Mouse (Mus musculus): ENCODE results near the gene Smg1. TPM values are rescaled to one million over a fixed set of nuclear protein-coding genes. Genes with fewer than 3 reads are reported as not detected.

The Smg1 gene
- polyA plus RNA-seq, 1 experiment from 2014 or later = 19.1 TPM

GRCm38 (mm10) chr7:118115877-118116568 is 127.4 kb downstream of the Smg1 start, which contains the start of gene Rps15a:
Gene Rps15a (minus strand): TSS chr7:118116188.
- Histone ChIP-seq H3K4me2 (peak within 1 kb of the TSS; percentile 97), H3K4me1 (peaks cover 49% of the 10 kb centered on the region), H3K36me3 (ENCODE audit: poor library complexity, severe bottlenecking) (peaks cover 70% of the 10 kb centered on the region), H3K9ac (peak within 1 kb of the TSS; percentile 99), H3K4me3 (peak within 1 kb of the TSS; percentile 96), H3K27me3 (no peaks in the 10 kb centered on the region), H3K9me3 (replicated peaks) (no peaks in the 10 kb centered on the region), H3K27ac (peak within 1 kb of the TSS; percentile 87)
- ATAC-seq = peak; percentile 84
- WGBS = under 1% methylated on average over 40 of the region's 40 CpGs

DNA sequence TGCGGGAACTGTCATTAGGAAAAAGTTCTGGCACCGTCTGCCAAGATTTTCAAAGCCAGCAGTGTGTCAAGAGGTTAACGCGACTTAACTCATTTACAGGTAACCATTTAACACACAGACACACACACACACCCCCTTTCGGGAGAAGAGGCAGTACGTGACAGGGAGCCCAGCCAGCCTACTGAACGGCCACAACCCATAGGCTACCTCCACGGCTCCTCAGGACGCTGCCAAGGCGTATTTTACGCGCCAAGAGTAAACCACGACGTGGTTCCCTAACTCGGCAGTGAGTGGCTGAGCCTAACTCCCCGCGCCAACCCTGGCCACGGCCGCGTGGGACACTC is 128.0 kb downstream of the Smg1 start:
- Histone ChIP-seq H3K4me3 (peak overlapping the region; percentile 96), H3K36me3 (ENCODE audit: poor library complexity, severe bottlenecking) (peaks cover 70% of the 10 kb centered on the region), H3K27me3 (no peaks in the 10 kb centered on the region), H3K4me2 (peak overlapping the region; percentile 97), H3K9me3 (replicated peaks) (no peaks in the 10 kb centered on the region), H3K9ac (peak overlapping the region; percentile 99), H3K27ac (peak overlapping the region; percentile 87), H3K4me1 (peaks cover 54% of the 10 kb centered on the region)
- 0% methylated on average over 20 of the region's 20 CpGs for WGBS
- ATAC-seq = peak; percentile 61; the same call in 1 of the 2 replicates

- Histone ChIP-seq H3K27ac (no peak overlapping the region), H3K9ac (peak overlapping the region; percentile 99), H3K4me1 (peaks cover 59% of the 10 kb centered on the region), H3K36me3 (ENCODE audit: poor library complexity, severe bottlenecking) (peaks cover 70% of the 10 kb centered on the region), H3K9me3 (replicated peaks) (no peaks in the 10 kb centered on the region), H3K27me3 (no peaks in the 10 kb centered on the region), H3K4me3 (peak overlapping the region; percentile 96), H3K4me2 (peak overlapping the region; percentile 97)
- no peak for ATAC-seq
- 77% methylated on average over 5 of the region's 5 CpGs for WGBS
These were observed 129.8 kb downstream of the Smg1 start for GRCm38 (mm10) chr7:118113541-118114297.

DNA sequence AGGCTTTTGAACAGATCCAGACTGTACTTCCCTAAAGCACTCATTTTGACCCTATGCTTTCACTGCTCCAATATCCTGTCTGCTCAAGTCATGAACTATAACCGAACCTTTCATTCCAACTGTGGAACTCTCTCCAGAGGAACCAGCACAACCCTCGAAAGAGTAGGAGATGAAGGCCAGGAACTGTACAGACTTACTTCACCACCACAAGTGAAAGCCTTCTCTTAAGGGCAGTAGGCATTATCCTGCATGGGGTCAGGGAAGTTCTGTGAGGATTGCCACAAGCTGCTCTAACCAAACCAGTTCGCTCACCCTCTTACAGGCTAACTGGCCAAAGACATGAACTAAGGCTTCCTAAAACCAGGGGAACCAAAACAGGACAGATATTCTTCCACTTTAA is 132.3 kb downstream of the Smg1 start:
- H3K27ac ChIP-seq = no peak overlapping the region
- no peaks in the 10 kb centered on the region for H3K9me3 ChIP-seq (replicated peaks)
- 84% methylated on average over 3 of the region's 3 CpGs for WGBS
- H3K36me3 ChIP-seq (ENCODE audit: poor library complexity, severe bottlenecking) = peaks cover 84% of the 10 kb centered on the region
- peak overlapping the region; percentile 97 for H3K4me2 ChIP-seq
- 0 out of 2 replicates have a peak overlapping the region, but pooled peaks have one; percentile 18 for H3K9ac ChIP-seq
- ATAC-seq = no peak
- no peaks in the 10 kb centered on the region for H3K27me3 ChIP-seq
- H3K4me1 ChIP-seq = peaks cover 53% of the 10 kb centered on the region
- peak overlapping the region; percentile 7; the same call in 1 of the 2 replicates for H3K4me3 ChIP-seq

GRCm38 (mm10) chr7:118107671-118108070 is 135.8 kb downstream of the Smg1 start:
- H3K9me3 ChIP-seq (replicated peaks) = no peaks in the 10 kb centered on the region
- peaks cover 26% of the 10 kb centered on the region for H3K4me1 ChIP-seq
- no peak overlapping the region for H3K4me3 ChIP-seq
- H3K27me3 ChIP-seq = no peaks in the 10 kb centered on the region
- no peak overlapping the region for H3K4me2 ChIP-seq
- H3K27ac ChIP-seq = no peak overlapping the region
- no peak overlapping the region for H3K9ac ChIP-seq
- H3K36me3 ChIP-seq (ENCODE audit: poor library complexity, severe bottlenecking) = peaks cover 82% of the 10 kb centered on the region
- 78% methylated on average over 1 of the region's 1 CpGs for WGBS
- no peak for ATAC-seq

- Histone ChIP-seq H3K9me3 (replicated peaks) (no peaks in the 10 kb centered on the region), H3K4me3 (no peak overlapping the region), H3K9ac (no peak overlapping the region), H3K27me3 (no peaks in the 10 kb centered on the region), H3K27ac (no peak overlapping the region), H3K36me3 (ENCODE audit: poor library complexity, severe bottlenecking) (peaks cover 51% of the 10 kb centered on the region), H3K4me2 (no peak overlapping the region), H3K4me1 (no peaks in the 10 kb centered on the region)
- WGBS = 80% methylated on average over 5 of the region's 5 CpGs
- ATAC-seq = no peak
These were observed 138.9 kb downstream of the Smg1 start for GRCm38 (mm10) chr7:118104458-118105052.

DNA sequence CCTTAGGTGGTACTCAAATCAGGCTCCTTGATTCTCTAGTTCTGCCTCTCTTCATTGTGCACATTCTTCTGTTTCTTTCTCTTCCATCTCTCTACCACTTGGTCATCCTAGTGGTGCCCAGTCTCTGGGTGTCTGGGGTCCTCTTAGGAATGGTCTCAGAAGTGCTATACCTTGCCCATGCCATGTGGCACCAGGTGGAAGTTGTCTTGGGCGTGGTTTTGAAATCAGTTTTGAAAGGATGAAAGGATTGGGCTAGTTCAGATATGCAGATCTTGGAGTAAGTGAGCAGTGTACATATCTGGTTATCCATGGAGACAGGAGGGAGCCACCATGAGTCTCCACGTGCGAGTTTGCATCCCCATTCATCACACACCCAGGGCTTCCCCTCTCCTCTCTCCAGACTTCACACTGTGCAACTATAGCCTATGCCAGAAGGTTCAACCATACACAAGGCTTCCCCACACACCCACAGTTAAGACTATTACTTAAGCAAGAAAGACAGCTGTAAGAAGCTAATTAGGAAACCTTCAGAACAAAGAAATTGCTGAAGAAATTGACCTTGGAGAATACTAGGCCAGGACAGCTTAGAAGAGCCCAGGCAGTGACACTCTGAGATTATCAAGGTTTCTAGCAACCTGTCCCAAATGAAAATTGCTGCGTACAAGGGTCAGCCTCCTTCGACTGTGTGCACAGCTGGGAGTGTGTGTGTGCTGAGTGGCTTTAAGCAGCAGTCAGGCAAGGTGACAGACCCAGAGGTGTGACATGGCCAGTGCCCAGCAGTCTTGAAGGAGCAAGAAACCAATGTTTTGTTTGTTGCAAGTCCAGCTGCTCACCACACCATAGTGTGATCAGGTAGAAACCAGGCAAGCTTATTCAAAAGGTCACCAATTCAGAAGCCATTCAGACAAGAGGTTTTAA is 139.7 kb downstream of the Smg1 start:
- Histone ChIP-seq H3K27ac (0 out of 2 replicates have a peak overlapping the region, but pooled peaks have one; percentile 15), H3K4me2 (no peak overlapping the region), H3K4me3 (no peak overlapping the region), H3K36me3 (ENCODE audit: poor library complexity, severe bottlenecking) (peaks cover 43% of the 10 kb centered on the region), H3K4me1 (no peaks in the 10 kb centered on the region), H3K9me3 (replicated peaks) (no peaks in the 10 kb centered on the region), H3K9ac (no peak overlapping the region), H3K27me3 (no peaks in the 10 kb centered on the region)
- 0 out of 2 replicates have a peak, but pooled peaks have one; percentile 16 for ATAC-seq
- 44% methylated on average over 5 of the region's 5 CpGs for WGBS

GRCm38 (mm10) chr7:118102678-118103461 is 140.6 kb downstream of the Smg1 start:
- H3K27me3 ChIP-seq = no peaks in the 10 kb centered on the region
- H3K9ac ChIP-seq = no peak overlapping the region
- no peak overlapping the region for H3K4me3 ChIP-seq
- no peaks in the 10 kb centered on the region for H3K9me3 ChIP-seq (replicated peaks)
- no peak overlapping the region for H3K4me2 ChIP-seq
- ATAC-seq = peak; percentile 31
- H3K36me3 ChIP-seq (ENCODE audit: poor library complexity, severe bottlenecking) = peaks cover 34% of the 10 kb centered on the region
- no peak overlapping the region for H3K27ac ChIP-seq
- no peaks in the 10 kb centered on the region for H3K4me1 ChIP-seq
- 47% methylated on average over 4 of the region's 4 CpGs for WGBS

GRCm38 (mm10) chr7:118102231-118102630 is 141.2 kb downstream of the Smg1 start:
- no peak overlapping the region for H3K9ac ChIP-seq
- ATAC-seq = peak; percentile 51
- H3K9me3 ChIP-seq (replicated peaks) = no peaks in the 10 kb centered on the region
- WGBS = 39% methylated on average over 4 of the region's 4 CpGs
- H3K4me2 ChIP-seq = no peak overlapping the region
- no peak overlapping the region for H3K4me3 ChIP-seq
- H3K27ac ChIP-seq = no peak overlapping the region
- H3K4me1 ChIP-seq = no peaks in the 10 kb centered on the region
- no peaks in the 10 kb centered on the region for H3K27me3 ChIP-seq
- H3K36me3 ChIP-seq (ENCODE audit: poor library complexity, severe bottlenecking) = peaks cover 28% of the 10 kb centered on the region

GRCm38 (mm10) chr7:118097615-118098014 is 145.9 kb downstream of the Smg1 start:
- Histone ChIP-seq H3K4me2 (no peak overlapping the region), H3K4me3 (no peak overlapping the region), H3K27ac (no peak overlapping the region), H3K4me1 (no peaks in the 10 kb centered on the region), H3K9me3 (replicated peaks) (no peaks in the 10 kb centered on the region), H3K27me3 (no peaks in the 10 kb centered on the region), H3K36me3 (ENCODE audit: poor library complexity, severe bottlenecking) (no peaks in the 10 kb centered on the region), H3K9ac (no peak overlapping the region)
- no peak for ATAC-seq
- 73% methylated on average over 7 of the region's 7 CpGs for WGBS
